Mouse (Mus musculus): Measurements from ENCODE around the gene Celf2.
"Not testable (repeated sequence)": the region's sequence is repeated elsewhere in the genome, so short reads cannot be mapped to it uniquely, and the experiment has no call there.

The Celf2 gene

GRCm38 (mm10) chr2:7509463-7509862 is at the start of gene Celf2:
Celf2 (minus strand) TSS chr2:7509563.
- not testable (repeated sequence) for DNase-seq (ENCODE audit: low spot score)

- DNase-seq (ENCODE audit: low spot score) = no peak
Observed at GRCm38 (mm10) chr2:7555144-7555892, 46.0 kb upstream of the Celf2 start.

- DNase-seq (ENCODE audit: low spot score) = no peak
Observed at GRCm38 (mm10) chr2:7554601-7555000, 45.2 kb upstream of the Celf2 start.

GRCm38 (mm10) chr2:7552887-7553286 is 43.5 kb upstream of the Celf2 start:
- DNase-seq (ENCODE audit: low spot score) = no peak

GRCm38 (mm10) chr2:7548886-7549285 is 39.5 kb upstream of the Celf2 start:
- no peak for DNase-seq (ENCODE audit: low spot score)

- no peak for DNase-seq (ENCODE audit: low spot score)
Observed at GRCm38 (mm10) chr2:7534615-7535204, 25.3 kb upstream of the Celf2 start.

- no peak for DNase-seq (ENCODE audit: low spot score)
Observed at GRCm38 (mm10) chr2:7534195-7534594, 24.8 kb upstream of the Celf2 start.

- DNase-seq (ENCODE audit: low spot score) = peak; percentile 48
Observed at GRCm38 (mm10) chr2:7531185-7531960, 22.0 kb upstream of the Celf2 start.

- DNase-seq (ENCODE audit: low spot score) = peak; percentile 20
Observed at GRCm38 (mm10) chr2:7530461-7531184, 21.3 kb upstream of the Celf2 start.

GRCm38 (mm10) chr2:7529637-7530036 is 20.3 kb upstream of the Celf2 start:
- DNase-seq (ENCODE audit: low spot score) = peak; percentile 25

GRCm38 (mm10) chr2:7526696-7527095 is 17.3 kb upstream of the Celf2 start:
- no peak for DNase-seq (ENCODE audit: low spot score)

- DNase-seq (ENCODE audit: low spot score) = no peak
Observed at GRCm38 (mm10) chr2:7519473-7519872, 10.1 kb upstream of the Celf2 start.

GRCm38 (mm10) chr2:7493420-7493819 is 15.9 kb downstream of the Celf2 start:
- DNase-seq (ENCODE audit: low spot score) = no peak

- DNase-seq (ENCODE audit: low spot score) = no peak
Observed at GRCm38 (mm10) chr2:7484974-7485373, 24.4 kb downstream of the Celf2 start.

- no peak for DNase-seq (ENCODE audit: low spot score)
Observed at GRCm38 (mm10) chr2:7482062-7482461, 27.3 kb downstream of the Celf2 start.

GRCm38 (mm10) chr2:7460329-7461056 is 48.9 kb downstream of the Celf2 start:
- no peak for DNase-seq (ENCODE audit: low spot score)

GRCm38 (mm10) chr2:7438721-7439282 is 70.6 kb downstream of the Celf2 start:
- DNase-seq (ENCODE audit: low spot score) = no peak

GRCm38 (mm10) chr2:7426481-7426880 is 82.9 kb downstream of the Celf2 start:
- no peak for DNase-seq (ENCODE audit: low spot score)

GRCm38 (mm10) chr2:7400530-7400929 is 108.8 kb downstream of the Celf2 start:
- no peak for DNase-seq (ENCODE audit: low spot score)

GRCm38 (mm10) chr2:7395935-7396334 is 113.4 kb downstream of the Celf2 start:
- peak; percentile 24 for DNase-seq (ENCODE audit: low spot score)

GRCm38 (mm10) chr2:7395473-7395872 is 113.9 kb downstream of the Celf2 start:
- DNase-seq (ENCODE audit: low spot score) = peak; percentile 70
